Mouse (Mus musculus): ENCODE data around the gene B3gnt5. TPM values are rescaled to one million over a fixed set of nuclear protein-coding genes. Genes with fewer than 3 reads are reported as not detected.

B3gnt5 gene
- polyA plus RNA-seq, 1 experiment from 2014 or later, result 39.9 TPM

Other genes with a start within 250 kb of the B3gnt5 start
- not detected in 2 replicates for gene Olfr167, start 237.9 kb upstream of the B3gnt5 start, polyA plus RNA-seq (2016; fragmentation: Nextera tagmentation; extraction: Ambion mirVana)
- gene Olfr168, start 224.7 kb upstream of the B3gnt5 start, polyA plus RNA-seq (2016; fragmentation: Nextera tagmentation; extraction: Ambion mirVana), result not detected in 2 replicates
- not detected in 2 replicates for gene Olfr169, start 188.4 kb upstream of the B3gnt5 start, polyA plus RNA-seq (2016; fragmentation: Nextera tagmentation; extraction: Ambion mirVana)
- gene Olfr170, start 148.3 kb upstream of the B3gnt5 start, polyA plus RNA-seq (2016; fragmentation: Nextera tagmentation; extraction: Ambion mirVana), result not detected in 2 replicates
- not detected in 2 replicates for gene Olfr171, start 130.3 kb upstream of the B3gnt5 start, polyA plus RNA-seq (2016; fragmentation: Nextera tagmentation; extraction: Ambion mirVana)
- gene Lamp3, start 53.8 kb upstream of the B3gnt5 start, polyA plus RNA-seq (2016; fragmentation: Nextera tagmentation; extraction: Ambion mirVana), result 0.05 TPM in 1 of 2 replicates, not detected in the other
- gene Klhl6, start 222.8 kb downstream of the B3gnt5 start, polyA plus RNA-seq (2016; fragmentation: Nextera tagmentation; extraction: Ambion mirVana), result 6.6 and 8.2 TPM in 2 replicates